Mouse (Mus musculus) cerebellum, postnatal 36 days (tissue): ENCODE results near the gene Drg1.

ENCODE experiments used
- DNase-seq, 2 experiments: peaks; one replicate each; pipeline ENCODE4 v3.0.0; 2021 to 2022; ENCODE audit warnings: mixed read lengths in 2 of 2

The Drg1 gene

DNA sequence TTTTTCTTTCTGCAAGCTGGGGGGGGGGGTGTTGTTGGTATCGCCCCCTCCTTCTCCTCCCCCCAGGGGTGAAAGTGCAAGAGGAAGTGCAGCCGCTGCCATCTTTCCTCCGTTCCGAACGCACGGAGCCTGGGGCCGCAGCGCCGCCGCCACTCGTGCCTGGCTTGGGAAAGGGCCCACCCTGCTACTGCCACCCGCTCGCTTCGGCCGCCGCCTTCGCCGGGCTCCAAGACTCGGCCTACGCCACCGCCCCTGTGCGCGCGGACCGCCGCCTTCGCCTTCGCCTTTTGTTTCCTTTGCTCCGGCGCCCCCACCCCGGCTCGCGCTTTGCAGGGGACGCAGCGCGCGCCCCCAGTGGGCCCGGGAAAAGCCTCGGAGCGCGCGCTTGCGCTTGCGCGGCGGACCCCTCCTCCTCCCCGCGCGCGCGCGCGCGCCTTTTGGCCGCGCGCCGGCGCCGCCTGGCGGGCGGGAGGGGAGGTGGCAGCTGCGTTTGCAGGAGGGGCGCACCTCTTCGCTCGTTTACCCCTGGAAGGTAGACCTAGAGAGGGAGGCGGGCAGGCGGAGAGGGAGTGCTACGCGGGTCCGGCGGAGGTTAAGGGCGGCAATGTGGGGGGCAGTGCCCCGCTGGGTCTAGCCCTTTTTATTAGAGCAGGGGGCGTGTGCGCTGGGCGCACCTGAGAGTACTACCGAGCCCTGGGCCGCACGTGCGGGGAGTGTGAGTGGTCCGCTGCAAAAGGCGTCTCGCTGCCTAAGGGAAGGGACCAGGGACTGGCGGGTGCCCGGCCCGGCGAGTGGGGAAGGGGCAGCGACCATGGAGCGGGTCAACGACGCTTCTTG, 23.8 kb upstream of the Drg1 start:
- DNase-seq: peak; percentile 83

- DNase-seq: peak in 1 of 2 experiments; percentile 80
Measured at GRCm38 (mm10) chr11:3289302-3289802, 23.1 kb upstream of the Drg1 start.

GRCm38 (mm10) chr11:3288521-3289301, 22.5 kb upstream of the Drg1 start, which contains the start of gene Patz1:
Patz1 (plus strand) TSS chr11:3288874.
- DNase-seq: peak; percentile 57 to 67

DNA sequence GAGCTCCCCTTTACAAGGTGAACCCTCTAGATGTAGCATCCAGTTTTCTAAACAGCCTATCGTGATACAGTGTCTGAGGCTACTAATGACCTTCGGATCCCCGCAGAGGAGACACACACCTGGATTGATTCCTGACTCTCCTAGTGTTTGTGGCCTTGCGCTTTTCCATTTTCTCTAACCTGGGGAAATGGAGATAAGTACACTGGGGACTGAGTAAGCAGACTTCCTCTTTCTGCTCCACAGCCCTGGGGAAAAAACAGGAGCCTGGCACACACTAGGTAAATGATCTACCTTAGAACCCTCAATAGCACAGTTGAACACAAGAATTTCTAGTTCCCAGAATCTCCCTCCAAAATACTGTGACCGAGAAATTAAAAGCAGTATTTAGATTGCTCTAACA, 21.7 kb upstream of the Drg1 start:
- no peak for DNase-seq

- DNase-seq: peak; percentile 40 to 65
Measured at GRCm38 (mm10) chr11:3287131-3287530, 20.9 kb upstream of the Drg1 start.

GRCm38 (mm10) chr11:3285940-3286339, 19.7 kb upstream of the Drg1 start:
- no peak for DNase-seq

- no peak for DNase-seq
Measured at GRCm38 (mm10) chr11:3283645-3284044, 17.4 kb upstream of the Drg1 start.

DNA sequence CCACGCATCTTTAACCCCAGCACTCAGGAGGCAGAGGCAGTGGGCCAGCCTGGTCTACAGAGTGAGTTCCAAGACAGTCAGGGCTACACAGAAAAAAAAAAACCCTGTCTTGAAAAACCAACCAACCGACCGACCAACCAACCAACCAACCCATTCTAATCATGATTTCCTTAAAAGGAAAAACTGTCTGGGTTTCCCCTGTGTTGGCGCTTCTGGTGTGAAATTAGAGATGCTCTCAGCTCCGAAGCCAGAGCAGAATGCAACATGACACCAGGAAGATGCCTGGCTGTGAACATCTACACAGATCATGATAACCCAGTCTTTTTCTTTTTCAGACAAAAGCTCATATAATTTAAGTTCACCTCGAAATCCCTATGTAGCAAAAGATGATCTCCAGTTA, 16.7 kb upstream of the Drg1 start:
- no peak for DNase-seq

DNA sequence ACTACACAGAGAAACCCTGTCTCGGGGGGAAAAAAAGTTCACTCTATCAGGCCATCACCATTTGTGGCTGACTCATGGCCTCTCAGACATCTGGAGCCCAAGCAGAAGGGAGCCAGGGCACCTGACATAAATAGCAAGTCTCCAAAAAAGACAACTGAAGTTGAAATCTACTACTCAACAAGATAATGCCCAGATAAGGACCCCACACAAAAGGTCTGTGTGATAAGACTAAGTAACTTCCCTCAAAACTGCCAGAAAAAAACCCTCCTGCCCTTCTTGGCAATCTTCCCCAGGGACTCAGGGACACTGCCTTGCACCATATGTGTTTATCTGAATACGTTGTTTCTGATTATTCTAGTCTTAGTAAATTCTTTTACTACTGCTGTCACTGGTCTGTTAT, 13.5 kb upstream of the Drg1 start:
- no peak for DNase-seq

- no peak for DNase-seq
Measured at GRCm38 (mm10) chr11:3278351-3278750, 12.1 kb upstream of the Drg1 start.

DNA sequence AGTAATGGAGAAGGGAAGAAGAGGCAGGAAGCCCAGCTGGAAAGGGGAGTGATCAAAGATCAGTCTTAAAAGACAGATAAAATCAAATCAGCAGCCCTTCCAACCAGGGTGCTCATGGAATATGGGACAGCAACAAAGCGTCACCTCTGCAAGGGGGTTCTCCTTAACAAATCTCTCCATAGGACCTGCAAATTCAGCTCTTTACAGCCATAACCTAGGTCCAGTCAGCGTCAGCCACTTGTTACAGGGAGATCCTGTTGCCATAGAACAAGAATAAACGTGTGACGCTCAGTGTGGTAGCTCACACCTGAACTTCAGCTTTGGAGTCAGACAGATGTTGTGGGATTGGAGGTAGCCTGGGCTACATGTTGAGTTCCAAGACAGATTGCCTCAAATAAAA, 3.0 kb upstream of the Drg1 start:
- no peak for DNase-seq

- DNase-seq: no peak
Measured at GRCm38 (mm10) chr11:3267133-3267532, 918 bp upstream of the Drg1 start.

GRCm38 (mm10) chr11:3265291-3266078, 730 bp downstream of the Drg1 start:
- DNase-seq: no peak

GRCm38 (mm10) chr11:3259537-3259936, 6.7 kb downstream of the Drg1 start:
- no peak for DNase-seq

- DNase-seq: no peak
Measured at GRCm38 (mm10) chr11:3247387-3247786, 18.8 kb downstream of the Drg1 start.

DNA sequence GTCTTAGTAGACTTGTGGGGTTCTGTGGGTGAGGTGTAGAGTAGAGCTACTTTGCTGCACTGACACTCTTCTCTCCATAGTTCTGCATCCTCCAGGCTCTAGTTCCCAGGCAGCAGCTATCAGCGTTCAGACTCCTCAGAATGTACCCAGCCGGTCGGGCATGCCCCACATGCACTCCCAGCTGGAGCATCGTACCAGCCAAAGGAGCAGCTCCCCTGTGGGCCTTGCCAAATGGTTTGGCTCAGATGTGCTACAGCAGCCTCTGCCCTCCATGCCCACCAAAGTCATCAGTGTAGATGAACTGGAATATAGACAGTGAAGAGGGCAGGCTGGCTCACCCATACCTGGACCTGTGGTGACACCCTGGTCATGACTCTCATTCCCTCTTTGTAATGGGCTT, 22.4 kb downstream of the Drg1 start:
- DNase-seq: peak; percentile 24 to 29

- no peak for DNase-seq
Measured at GRCm38 (mm10) chr11:3242395-3242794, 23.8 kb downstream of the Drg1 start.

DNA sequence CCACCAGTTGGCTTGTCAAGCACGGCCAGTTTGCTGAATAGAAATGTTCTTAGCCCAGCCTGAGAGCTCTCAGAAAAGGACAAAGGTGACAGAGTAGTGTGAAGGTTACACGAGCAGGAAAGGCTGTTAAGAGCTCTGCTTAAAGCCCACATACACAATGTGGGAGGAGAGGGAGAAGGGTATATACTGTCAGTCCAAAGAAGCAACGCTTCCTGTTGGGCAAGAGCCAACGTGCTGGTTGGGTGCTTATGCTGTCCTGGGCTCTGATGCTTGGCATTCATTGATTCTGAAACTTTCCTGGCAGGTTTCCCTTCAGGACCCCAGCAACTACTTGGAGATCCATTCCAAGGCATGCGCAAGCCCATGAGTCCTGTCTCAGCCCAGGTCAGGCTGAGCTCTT, 30.9 kb downstream of the Drg1 start:
- DNase-seq: no peak

- no peak for DNase-seq
Measured at GRCm38 (mm10) chr11:3233704-3234103, 32.5 kb downstream of the Drg1 start.

- no peak for DNase-seq
Measured at GRCm38 (mm10) chr11:3232248-3232647, 34.0 kb downstream of the Drg1 start.

DNA sequence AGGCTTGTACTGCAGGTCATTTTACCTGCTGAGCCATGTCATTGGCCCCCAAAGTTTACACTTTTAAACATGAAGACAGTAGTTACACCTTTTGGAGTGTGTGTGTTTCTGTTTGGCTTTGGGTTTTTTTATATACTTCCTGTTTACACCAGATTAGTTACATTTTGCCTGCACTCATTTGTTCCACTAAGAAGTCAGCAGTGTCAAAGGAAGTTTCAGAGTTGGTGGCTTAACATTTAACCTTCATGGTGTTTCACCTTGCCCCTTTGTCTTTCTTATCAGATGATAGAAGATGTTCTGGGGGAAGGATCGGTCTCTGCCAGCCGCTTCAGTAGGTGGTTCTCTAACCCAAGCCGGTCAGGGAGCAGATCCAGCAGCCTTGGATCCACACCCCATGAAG, 39.1 kb downstream of the Drg1 start:
- DNase-seq: no peak

GRCm38 (mm10) chr11:3223105-3223504, 43.1 kb downstream of the Drg1 start:
- DNase-seq: no peak

GRCm38 (mm10) chr11:3212526-3212925, 53.7 kb downstream of the Drg1 start:
- no peak for DNase-seq
